Mouse (Mus musculus): ENCODE data around the gene Catsper2. TPM values are rescaled to one million over a fixed set of nuclear protein-coding genes. Genes with fewer than 3 reads are reported as not detected.
A peak's percentile ranks its signal among the peaks of the same experiment; 100 is the strongest.

The Catsper2 gene
- 1 to 10 TPM; 1.7 to 2.0 TPM for total RNA-seq (2021)
- long read RNA-seq, experiment 1, partial matches to known transcripts: 1 of 1 reads
- long read RNA-seq, experiment 1, other reads (novel, unspliced or antisense): 0 of 1 reads
- long read RNA-seq, experiment 2, partial matches to known transcripts: 1 of 4 reads
- long read RNA-seq, experiment 2, other reads (novel, unspliced or antisense): 3 of 4 reads

DNA sequence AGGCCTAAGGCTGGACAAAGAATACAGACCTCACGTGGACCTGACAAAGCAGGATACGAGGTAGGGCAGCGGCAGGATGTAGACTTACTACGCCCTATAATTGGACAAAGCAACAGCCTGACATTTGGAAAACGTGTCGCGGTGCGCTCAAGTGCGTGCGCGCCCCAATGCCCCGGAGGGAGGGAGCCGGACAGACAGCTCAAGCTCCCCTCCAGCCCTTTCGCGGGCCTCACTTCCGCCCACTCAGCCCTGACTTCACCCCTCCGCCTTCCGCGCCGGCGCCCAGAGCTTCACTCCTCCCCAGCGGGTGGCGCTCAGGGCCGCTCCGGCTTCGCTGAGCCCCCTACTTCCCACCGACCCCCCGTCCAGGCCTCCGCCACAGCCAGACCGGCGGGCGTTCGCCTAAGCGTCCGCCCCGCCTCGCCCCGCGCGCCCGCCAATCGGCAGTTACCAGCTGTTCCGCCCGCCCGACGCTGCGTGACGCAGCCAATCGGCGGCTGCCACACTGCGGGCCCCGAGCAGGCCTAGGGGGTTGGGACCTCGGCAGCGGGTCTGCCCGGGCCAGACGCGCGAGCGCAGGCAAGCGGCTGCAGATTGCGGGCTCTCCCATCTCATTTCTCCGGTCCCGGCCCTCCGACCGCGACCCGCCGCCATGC is at the start of gene Catsper2, which contains the start of gene Pdia3:
Gene Catsper2, minus strand, starts transcription at position 406 of the 656 bp plus-strand sequence.
Gene Pdia3, plus strand, starts transcription at position 389 of the 656 bp plus-strand sequence.
- intact Hi-C loops (cut with DNase I): loop anchor here (1.0 to 2.0 kb wide), 2 partner anchors 35 to 59 kb away; partner anchors contain the start of gene Serf2
- peak; percentile 91 to 95 for DNase-seq

- intact Hi-C loops (cut with DNase I): no loop called here
- DNase-seq: no peak
These were observed 46.5 kb upstream of the Catsper2 start for GRCm38 (mm10) chr2:121460071-121460470.

DNA sequence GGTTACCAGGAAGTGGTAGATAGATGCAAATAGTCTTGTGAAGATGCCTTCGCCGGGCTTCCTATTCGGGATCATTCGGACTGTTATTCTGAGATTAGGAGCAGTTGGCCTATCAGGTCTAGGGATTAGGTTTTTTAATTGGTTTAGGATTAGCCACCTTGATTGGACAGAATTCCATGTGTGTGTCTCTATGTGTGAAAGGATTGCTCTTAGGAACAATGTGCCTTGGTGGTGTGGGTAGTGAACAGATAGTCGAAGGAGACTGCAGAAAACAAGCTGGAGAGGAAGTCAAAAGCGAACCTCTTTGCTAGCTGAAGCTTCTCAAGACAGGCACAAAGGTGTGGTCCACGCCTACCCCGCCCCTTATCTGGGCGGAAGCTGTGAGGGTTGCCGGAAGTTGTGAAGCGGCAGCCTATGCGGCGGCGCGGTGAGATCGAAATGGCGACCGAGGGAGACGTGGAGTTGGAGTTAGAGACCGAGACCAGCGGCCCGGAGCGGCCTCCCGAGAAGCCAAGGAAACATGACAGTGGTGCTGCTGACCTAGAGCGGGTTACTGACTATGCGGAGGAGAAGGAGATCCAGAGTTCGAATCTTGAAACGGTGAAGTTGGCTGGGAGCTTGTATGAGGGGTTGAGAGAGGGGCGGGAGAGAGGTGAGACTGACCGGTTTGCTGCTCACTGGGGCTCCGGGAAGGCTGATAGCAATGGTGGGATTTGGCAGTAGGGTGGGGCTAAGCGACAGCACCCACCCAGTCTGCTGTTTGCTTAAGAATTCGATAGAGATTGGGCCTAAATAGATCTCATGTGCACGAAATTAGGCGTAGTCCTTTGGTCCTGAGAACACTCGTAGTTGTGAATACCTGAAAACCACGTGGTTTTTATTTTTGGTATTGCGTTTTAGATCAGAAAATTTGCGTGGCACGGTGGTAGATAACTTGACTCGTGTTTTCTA is 43.4 kb upstream of the Catsper2 start, which contains the start of gene Serinc4:
Gene Serinc4, minus strand, starts transcription at position 90 of the 951 bp plus-strand sequence.
- DNase-seq: peak; percentile 70 to 73
- intact Hi-C loops (cut with DNase I): no loop called here

- DNase-seq: no peak
- intact Hi-C loops (cut with DNase I): no loop called here
These were observed 41.9 kb upstream of the Catsper2 start for GRCm38 (mm10) chr2:121455534-121455933.

GRCm38 (mm10) chr2:121453917-121454316 is 40.3 kb upstream of the Catsper2 start:
- no peak for DNase-seq
- intact Hi-C loops (cut with DNase I): no loop called here

- DNase-seq: no peak
- intact Hi-C loops (cut with DNase I): no loop called here
These were observed 39.4 kb upstream of the Catsper2 start, which contains the start of gene Hypk for GRCm38 (mm10) chr2:121452990-121453389. Hypk (plus strand) TSS chr2:121453290.

DNA sequence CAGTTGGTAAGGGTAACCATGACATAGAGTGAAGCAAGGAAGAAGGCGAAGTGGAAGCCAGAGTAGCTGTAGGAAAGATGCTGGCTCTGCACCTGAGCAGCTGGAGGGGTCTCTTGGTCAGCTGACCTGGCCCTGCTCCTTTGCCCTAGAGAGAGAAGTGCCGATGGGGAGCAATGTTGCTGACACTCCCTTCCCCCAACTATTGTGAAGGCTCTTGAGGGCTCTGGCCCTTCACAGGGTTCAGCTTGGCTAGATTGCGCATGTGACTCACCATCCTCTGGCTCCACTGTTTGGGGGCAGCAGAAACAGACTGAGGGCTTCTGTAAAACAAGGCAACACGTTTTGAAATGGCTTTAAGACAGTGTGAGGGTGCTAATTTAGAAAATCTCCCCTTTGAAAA is 38.8 kb upstream of the Catsper2 start:
- no peak for DNase-seq
- intact Hi-C loops (cut with DNase I): no loop called here

GRCm38 (mm10) chr2:121450093-121450492 is 36.5 kb upstream of the Catsper2 start:
- DNase-seq: no peak
- intact Hi-C loops (cut with DNase I): no loop called here

DNA sequence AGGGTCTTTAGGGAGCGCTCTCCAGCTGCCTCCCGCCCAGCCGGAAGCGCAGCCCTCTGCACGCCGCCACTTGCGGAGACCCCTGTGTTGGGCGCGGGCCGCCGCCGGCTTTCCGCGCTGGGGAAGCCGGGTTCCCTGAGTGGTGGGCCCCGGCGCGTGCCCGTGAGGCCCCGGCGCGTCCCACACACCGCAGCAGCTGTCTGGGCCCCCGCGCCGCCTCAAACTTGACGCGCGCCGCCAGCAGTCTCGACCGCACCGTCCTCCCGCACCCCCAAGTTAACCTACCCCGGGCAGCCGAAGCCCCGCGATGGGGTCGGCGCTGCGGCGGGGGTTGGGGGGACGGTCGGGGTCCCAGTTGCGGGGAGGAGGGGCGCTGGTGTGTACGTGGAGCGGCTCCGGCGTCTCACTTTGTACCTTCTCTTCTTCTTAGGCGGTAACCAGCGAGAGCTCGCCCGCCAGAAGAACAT is 36.0 kb upstream of the Catsper2 start:
- peak in 1 of 2 experiments; percentile 17 for DNase-seq
- intact Hi-C loops (cut with DNase I): loop anchor here (2.0 kb wide), 1 partner anchor 35 kb away; no protein-coding TSS in a partner anchor

GRCm38 (mm10) chr2:121448739-121449535 is 35.3 kb upstream of the Catsper2 start, which contains the start of gene Serf2:
Serf2 (plus strand) TSS chr2:121449195.
- intact Hi-C loops (cut with DNase I): loop anchor here (2.0 kb wide), 1 partner anchor 34 kb away; no protein-coding TSS in a partner anchor
- DNase-seq: peak; percentile 98 to 100

- intact Hi-C loops (cut with DNase I): loop anchor here (2.0 kb wide), 1 partner anchor 33 kb away; no protein-coding TSS in a partner anchor
- DNase-seq: peak in 1 of 2 experiments; percentile 42
These were observed 34.5 kb upstream of the Catsper2 start for GRCm38 (mm10) chr2:121448136-121448535.

DNA sequence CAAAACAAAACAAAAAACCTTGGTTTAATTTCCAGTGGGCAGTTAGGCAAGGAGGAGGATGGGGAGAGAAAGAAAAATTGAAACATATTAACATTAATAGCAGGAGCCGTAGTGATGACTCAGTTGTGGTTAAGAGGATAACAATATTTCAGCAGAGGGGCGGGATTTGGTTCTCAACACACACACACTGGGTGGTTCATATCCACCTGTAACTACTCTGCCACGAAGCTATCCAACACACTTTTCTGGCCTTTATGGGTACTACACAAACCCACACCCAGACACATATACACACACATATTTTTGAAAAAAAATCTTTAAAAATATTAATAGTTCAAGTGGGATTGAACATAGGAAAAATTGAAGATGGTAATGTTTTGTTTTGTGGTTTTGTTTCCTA is 33.4 kb upstream of the Catsper2 start:
- DNase-seq: no peak
- intact Hi-C loops (cut with DNase I): no loop called here

DNA sequence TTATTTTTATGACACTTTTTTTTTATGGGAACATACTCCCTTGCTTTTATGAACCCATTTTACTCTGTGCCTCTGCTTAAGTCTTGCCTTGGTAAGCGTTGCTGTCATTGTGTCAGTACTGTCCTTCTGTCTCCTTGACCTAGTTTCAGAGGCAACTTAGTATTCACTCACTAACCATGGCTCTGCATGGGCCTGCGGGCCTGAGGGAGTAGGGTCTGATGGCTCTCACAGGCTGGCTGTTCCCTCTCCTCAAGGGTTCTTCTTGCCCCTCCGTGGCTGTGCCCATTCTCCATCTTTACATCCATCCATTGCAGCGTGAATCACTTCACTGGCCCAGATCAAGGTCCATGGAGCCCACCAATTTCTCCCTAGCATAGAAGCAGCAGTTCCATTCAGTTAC is 32.9 kb upstream of the Catsper2 start:
- intact Hi-C loops (cut with DNase I): no loop called here

DNA sequence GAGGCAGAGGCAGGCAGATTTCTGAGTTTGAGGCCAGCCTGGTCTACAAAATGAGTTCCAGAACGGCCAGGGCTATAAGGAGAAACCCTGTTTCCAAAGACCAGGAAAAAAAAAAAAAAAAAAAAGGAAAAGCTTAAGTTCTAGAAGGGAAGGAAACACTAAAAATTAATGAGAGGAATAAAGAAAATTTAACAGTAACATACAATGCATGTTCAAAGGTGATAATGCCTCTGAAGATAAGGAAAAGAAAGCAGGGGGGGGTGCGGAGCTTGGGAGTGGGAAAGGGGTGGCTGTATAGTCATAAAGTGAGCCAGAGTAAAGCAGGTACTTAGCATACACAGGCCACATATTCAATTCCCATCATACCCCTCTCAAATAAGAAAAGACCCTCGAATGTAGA is 31.5 kb upstream of the Catsper2 start:
- intact Hi-C loops (cut with DNase I): no loop called here
- DNase-seq: no peak

More for the DNA sequence above, 32.9 kb upstream of the Catsper2 start:
- no peak for DNase-seq

DNA sequence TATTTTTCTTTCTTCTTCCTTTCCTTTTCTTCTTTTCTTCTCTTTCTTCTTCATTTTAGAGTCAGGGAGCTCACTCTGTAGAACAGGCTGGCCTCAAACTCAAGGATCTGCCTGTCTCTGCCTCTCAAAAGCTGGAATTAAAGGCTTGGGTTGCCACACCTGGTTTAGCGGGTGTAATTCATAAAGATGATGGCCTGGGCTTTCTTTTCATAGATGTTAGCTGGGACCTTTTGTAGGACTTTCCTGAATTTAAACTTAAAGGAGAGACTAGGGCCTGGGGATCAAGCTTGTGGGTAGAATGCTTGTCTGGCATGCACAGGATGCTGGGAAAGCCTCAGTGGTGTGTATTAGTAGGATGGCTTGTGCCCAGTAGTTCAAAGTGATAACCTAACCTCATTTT is 30.6 kb upstream of the Catsper2 start, which contains the start of gene Ell3:
Gene Ell3, minus strand, starts transcription at position 101 of the 400 bp plus-strand sequence.
- intact Hi-C loops (cut with DNase I): no loop called here
- DNase-seq: no peak

GRCm38 (mm10) chr2:121443068-121443349 is 29.4 kb upstream of the Catsper2 start:
- intact Hi-C loops (cut with DNase I): no loop called here

GRCm38 (mm10) chr2:121442259-121443067 is 28.9 kb upstream of the Catsper2 start:
- intact Hi-C loops (cut with DNase I): no loop called here
- peak in 1 of 2 experiments; percentile 49 for DNase-seq

More at GRCm38 (mm10) chr2:121443068-121443349, 29.4 kb upstream of the Catsper2 start:
- DNase-seq: no peak

- intact Hi-C loops (cut with DNase I): no loop called here
These were observed 28.2 kb upstream of the Catsper2 start for GRCm38 (mm10) chr2:121441800-121442199.

More at GRCm38 (mm10) chr2:121441800-121442199, 28.2 kb upstream of the Catsper2 start:
- no peak for DNase-seq
